Comparison of ENCODE assay signal across 8 mouse cellular contexts in the genomic region with DNA sequence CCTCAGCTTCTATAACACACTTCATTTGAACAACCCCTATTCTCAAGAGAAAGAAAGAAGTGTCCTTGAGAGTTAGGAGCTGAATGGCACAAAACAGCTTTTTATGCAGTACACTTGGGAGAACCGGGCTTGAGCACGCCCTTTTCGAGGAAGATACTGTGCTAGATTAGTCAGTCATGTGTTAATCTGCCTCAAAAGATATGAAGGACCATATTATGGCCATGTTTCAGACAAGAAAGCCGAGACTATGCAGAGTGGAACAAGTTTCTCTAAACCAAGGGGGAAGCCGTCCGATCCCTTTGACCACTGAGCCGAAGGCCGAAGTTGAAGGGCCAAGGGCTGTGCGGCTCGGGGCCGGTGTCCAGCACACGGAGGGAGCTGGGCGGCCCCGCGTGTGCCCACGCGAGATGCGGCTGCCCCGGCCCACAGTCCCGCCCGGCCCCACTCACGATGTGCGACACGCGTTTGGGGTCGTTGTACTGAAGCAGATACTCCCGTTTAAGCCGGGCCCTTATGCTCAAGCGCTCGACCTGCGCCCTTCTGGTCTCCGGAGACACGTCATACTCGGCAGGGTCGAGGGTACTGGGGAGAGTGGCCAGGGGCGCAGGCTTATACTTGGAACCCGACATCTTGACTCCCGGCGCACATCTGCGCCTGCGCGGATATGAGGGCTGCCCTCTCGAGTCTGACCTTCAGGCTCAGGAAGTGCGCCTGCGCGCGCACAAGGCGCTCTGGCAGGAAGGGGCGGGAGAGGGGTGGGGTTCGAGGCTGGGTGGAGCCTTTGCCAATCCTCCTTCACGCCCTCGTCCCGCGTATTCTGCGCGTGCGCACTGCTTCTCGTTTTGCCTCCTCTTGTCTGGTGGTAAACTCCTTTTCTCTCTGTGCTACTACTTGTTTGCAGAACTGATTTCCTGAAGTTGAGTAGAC. TPM values are rescaled to one million over a fixed set of nuclear protein-coding genes. Genes with fewer than 3 reads are reported as not detected.
DNase-seq lines count a peak whose midpoint lies in the region; ATAC-seq lines count a peak whose summit lies in the region.

A gene (minus strand): TSS at position 723 of the 927 bp plus-strand sequence.

- intact Hi-C loops in heart, postnatal 14 days (cut with DNase I), result loop anchor here (5.0 kb wide), 1 partner anchor 112 kb away; no protein-coding TSS in a partner anchor

- H3K4me3 ChIP-seq in forebrain, embryonic 14.5 days (ENCODE audit: low read depth, low read length), result peak within 1 kb of the TSS; percentile 71
- peak within 1 kb of the TSS; percentile 80 for H3K4me3 ChIP-seq in neural tube, embryonic 15.5 days (replicated peaks)

- no peaks in the 10 kb centered on the region for H3K36me3 ChIP-seq in forebrain, embryonic 14.5 days (ENCODE audit: control insufficient read depth, insufficient read depth, low read length)
- no peaks in the 10 kb centered on the region for H3K36me3 ChIP-seq in neural tube, embryonic 15.5 days

- peak; percentile 99 for DNase-seq in ES-CJ7 (ENCODE audit: low read depth, low spot score)
- peak; percentile 95 for DNase-seq in cerebellum, adult 11 months
- DNase-seq in forebrain, embryonic 14.5 days (ENCODE audit: low spot score), result peak; percentile 99
- peak; percentile 95 to 96 for DNase-seq in heart, postnatal 14 days
- peak; percentile 96 for DNase-seq in layer of hippocampus, adult 11-12 months (ENCODE audit: low spot score)
- DNase-seq in lung, adult 18-20 months, result peak; percentile 95 to 96
- DNase-seq in testis, postnatal 14 days (ENCODE audit: low spot score), result peak; percentile 97

- no peaks in the 10 kb centered on the region for H3K27me3 ChIP-seq in forebrain, embryonic 14.5 days (replicated peaks; ENCODE audit: control insufficient read depth, insufficient read depth, low read length)
- no peaks in the 10 kb centered on the region for H3K27me3 ChIP-seq in neural tube, embryonic 15.5 days (replicated peaks)

- peak; percentile 95 for ATAC-seq in forebrain, embryonic 14.5 days
- peak; percentile 95 for ATAC-seq in neural tube, embryonic 15.5 days (ENCODE audit: low FRiP score)

- peak within 1 kb of the TSS; percentile 58; the same call in 1 of the 2 replicates for H3K27ac ChIP-seq in forebrain, embryonic 14.5 days (ENCODE audit: low read depth, low read length)
- peak within 1 kb of the TSS; percentile 86 for H3K27ac ChIP-seq in neural tube, embryonic 15.5 days (replicated peaks)

- peaks cover 8% of the 10 kb centered on the region for H3K4me1 ChIP-seq in forebrain, embryonic 14.5 days (ENCODE audit: control insufficient read depth, insufficient read depth, low read length)
- peaks cover 29% of the 10 kb centered on the region for H3K4me1 ChIP-seq in neural tube, embryonic 15.5 days

- H3K9me3 ChIP-seq in forebrain, embryonic 14.5 days (replicated peaks; ENCODE audit: control insufficient read depth, low read length), result no peaks in the 10 kb centered on the region
- no peaks in the 10 kb centered on the region for H3K9me3 ChIP-seq in neural tube, embryonic 15.5 days (replicated peaks)

- H3K4me2 ChIP-seq in forebrain, embryonic 14.5 days (ENCODE audit: low read length), result peak within 1 kb of the TSS; percentile 67
- H3K4me2 ChIP-seq in neural tube, embryonic 15.5 days, result peak within 1 kb of the TSS; percentile 67

- under 1% methylated on average over 51 of the region's 58 CpGs for WGBS in forebrain, embryonic 14.5 days
- under 1% methylated on average over 54 of the region's 58 CpGs for WGBS in neural tube, embryonic 15.5 days

- peak within 1 kb of the TSS; percentile 87 for H3K9ac ChIP-seq in forebrain, embryonic 14.5 days (ENCODE audit: low read length)
- H3K9ac ChIP-seq in neural tube, embryonic 15.5 days (replicated peaks), result peak within 1 kb of the TSS; percentile 89

RNA-seq across cellular contexts. Expression of the gene that starts here (rescaled TPM):
- 66.3 and 71.1 TPM in 2 replicates for polyA plus RNA-seq in forebrain, embryonic 14.5 days (2014; fragmentation: Nextera tagmentation; extraction: Ambion mirVana)
- 100 to 1,000 TPM; 124 to 140 TPM for total RNA-seq in heart, postnatal 14 days (2021)
- polyA plus RNA-seq in neural tube, embryonic 15.5 days (2015; fragmentation: Nextera tagmentation; extraction: Ambion mirVana), result 60.2 and 69.7 TPM in 2 replicates

Comparison
In these comparisons a context has a peak if more than half of its experiments do, and no peak if none do; other contexts are left out.
1. Peak in every context shown above with its lines: DNase-seq, ATAC-seq, H3K4me3 ChIP-seq and H3K27ac ChIP-seq.